Mouse (Mus musculus): Measurements from ENCODE around the gene Pdxdc1. TPM values are rescaled to one million over a fixed set of nuclear protein-coding genes. Genes with fewer than 3 reads are reported as not detected.

Pdxdc1 gene
- polyA plus RNA-seq, 1 experiment, result 77.3 TPM

- 46% methylated on average over 4 of the region's 4 CpGs for WGBS
- TF ChIP-seq CTCF (conservative IDR thresholded peaks at IDR 0.05; ENCODE audit: insufficient read depth, insufficient read length, low read depth, low read length) (no peak), POLR2A (IDR thresholded peaks at IDR 0.05; ENCODE audit: low read depth, low read length) (no peak)
- Histone ChIP-seq H3K4me1 (ENCODE audit: control insufficient read depth, insufficient read depth, low read length) (no peaks in the 10 kb centered on the region), H3K27me3 (replicated peaks; ENCODE audit: control insufficient read depth, insufficient read depth, low read length) (no peaks in the 10 kb centered on the region), H3K27ac (ENCODE audit: insufficient read depth, low read depth, low read length) (no peak overlapping the region), H3K36me3 (ENCODE audit: control insufficient read depth, insufficient read depth, low read length) (peaks cover 4% of the 10 kb centered on the region), H3K4me3 (ENCODE audit: insufficient read depth, low read depth, low read length) (no peak overlapping the region)
- DNase-seq, result peak; percentile 9
Measured at GRCm38 (mm10) chr16:13866076-13866475, 36.9 kb downstream of the Pdxdc1 start.

- H3K36me3 ChIP-seq (ENCODE audit: control insufficient read depth, insufficient read depth, low read length), result peaks cover 7% of the 10 kb centered on the region
- no peaks in the 10 kb centered on the region for H3K27me3 ChIP-seq (replicated peaks; ENCODE audit: control insufficient read depth, insufficient read depth, low read length)
- 94% methylated on average over 4 of the region's 4 CpGs for WGBS
- H3K4me3 ChIP-seq (ENCODE audit: insufficient read depth, low read depth, low read length), result no peak overlapping the region
- no peak for TF ChIP-seq POLR2A (IDR thresholded peaks at IDR 0.05; ENCODE audit: low read depth, low read length)
- H3K4me1 ChIP-seq (ENCODE audit: control insufficient read depth, insufficient read depth, low read length), result no peaks in the 10 kb centered on the region
- no peak for DNase-seq
- H3K27ac ChIP-seq (ENCODE audit: insufficient read depth, low read depth, low read length), result no peak overlapping the region
Measured at GRCm38 (mm10) chr16:13853886-13854285, 49.0 kb downstream of the Pdxdc1 start.

- Histone ChIP-seq H3K4me1 (ENCODE audit: control insufficient read depth, insufficient read depth, low read length) (no peaks in the 10 kb centered on the region), H3K27me3 (replicated peaks; ENCODE audit: control insufficient read depth, insufficient read depth, low read length) (no peaks in the 10 kb centered on the region), H3K36me3 (ENCODE audit: control insufficient read depth, insufficient read depth, low read length) (peaks cover 4% of the 10 kb centered on the region), H3K27ac (ENCODE audit: insufficient read depth, low read depth, low read length) (no peak overlapping the region), H3K4me3 (ENCODE audit: insufficient read depth, low read depth, low read length) (no peak overlapping the region)
- no peak for DNase-seq
- TF ChIP-seq CTCF (conservative IDR thresholded peaks at IDR 0.05; ENCODE audit: insufficient read depth, insufficient read length, low read depth, low read length) (no peak), POLR2A (IDR thresholded peaks at IDR 0.05; ENCODE audit: low read depth, low read length) (no peak)
- WGBS, result 96% methylated on average over 4 of the region's 4 CpGs
Measured at GRCm38 (mm10) chr16:13851446-13851845, 51.5 kb downstream of the Pdxdc1 start.

- H3K27ac ChIP-seq (ENCODE audit: insufficient read depth, low read depth, low read length), result no peak overlapping the region
- peaks cover 3% of the 10 kb centered on the region for H3K36me3 ChIP-seq (ENCODE audit: control insufficient read depth, insufficient read depth, low read length)
- no peaks in the 10 kb centered on the region for H3K4me1 ChIP-seq (ENCODE audit: control insufficient read depth, insufficient read depth, low read length)
- no peak for DNase-seq
- H3K27me3 ChIP-seq (replicated peaks; ENCODE audit: control insufficient read depth, insufficient read depth, low read length), result no peaks in the 10 kb centered on the region
- TF ChIP-seq POLR2A (IDR thresholded peaks at IDR 0.05; ENCODE audit: low read depth, low read length) (no peak), CTCF (conservative IDR thresholded peaks at IDR 0.05; ENCODE audit: insufficient read depth, insufficient read length, low read depth, low read length) (no peak)
- no peak overlapping the region for H3K4me3 ChIP-seq (ENCODE audit: insufficient read depth, low read depth, low read length)
- WGBS, result 65% methylated on average over 2 of the region's 2 CpGs
Measured at GRCm38 (mm10) chr16:13848310-13848709, 54.6 kb downstream of the Pdxdc1 start.

GRCm38 (mm10) chr16:13846675-13847074 is 56.3 kb downstream of the Pdxdc1 start:
- DNase-seq, result no peak
- Histone ChIP-seq H3K27ac (ENCODE audit: insufficient read depth, low read depth, low read length) (no peak overlapping the region), H3K27me3 (replicated peaks; ENCODE audit: control insufficient read depth, insufficient read depth, low read length) (no peaks in the 10 kb centered on the region), H3K4me1 (ENCODE audit: control insufficient read depth, insufficient read depth, low read length) (no peaks in the 10 kb centered on the region), H3K4me3 (ENCODE audit: insufficient read depth, low read depth, low read length) (no peak overlapping the region), H3K36me3 (ENCODE audit: control insufficient read depth, insufficient read depth, low read length) (peaks cover 3% of the 10 kb centered on the region)
- WGBS, result 97% methylated on average over 1 of the region's 1 CpGs
- TF ChIP-seq CTCF (conservative IDR thresholded peaks at IDR 0.05; ENCODE audit: insufficient read depth, insufficient read length, low read depth, low read length), result no peak

- no peak for DNase-seq
- WGBS, result 96% methylated on average over 5 of the region's 5 CpGs
- Histone ChIP-seq H3K27ac (ENCODE audit: insufficient read depth, low read depth, low read length) (no peak overlapping the region), H3K36me3 (ENCODE audit: control insufficient read depth, insufficient read depth, low read length) (peaks cover 3% of the 10 kb centered on the region), H3K4me3 (ENCODE audit: insufficient read depth, low read depth, low read length) (no peak overlapping the region), H3K4me1 (ENCODE audit: control insufficient read depth, insufficient read depth, low read length) (no peaks in the 10 kb centered on the region), H3K27me3 (replicated peaks; ENCODE audit: control insufficient read depth, insufficient read depth, low read length) (no peaks in the 10 kb centered on the region)
- no peak for TF ChIP-seq CTCF (conservative IDR thresholded peaks at IDR 0.05; ENCODE audit: insufficient read depth, insufficient read length, low read depth, low read length)
- TF ChIP-seq POLR2A (IDR thresholded peaks at IDR 0.05; ENCODE audit: low read depth, low read length), result no peak
Measured at GRCm38 (mm10) chr16:13845031-13845430, 57.9 kb downstream of the Pdxdc1 start.

- 98% methylated on average over 3 of the region's 3 CpGs for WGBS
- no peak overlapping the region for H3K4me3 ChIP-seq (ENCODE audit: insufficient read depth, low read depth, low read length)
- TF ChIP-seq CTCF (conservative IDR thresholded peaks at IDR 0.05; ENCODE audit: insufficient read depth, insufficient read length, low read depth, low read length), result no peak
- TF ChIP-seq POLR2A (IDR thresholded peaks at IDR 0.05; ENCODE audit: low read depth, low read length), result no peak
- H3K27ac ChIP-seq (ENCODE audit: insufficient read depth, low read depth, low read length), result no peak overlapping the region
- DNase-seq, result no peak
- H3K27me3 ChIP-seq (replicated peaks; ENCODE audit: control insufficient read depth, insufficient read depth, low read length), result no peaks in the 10 kb centered on the region
- H3K36me3 ChIP-seq (ENCODE audit: control insufficient read depth, insufficient read depth, low read length), result peaks cover 11% of the 10 kb centered on the region
- no peaks in the 10 kb centered on the region for H3K4me1 ChIP-seq (ENCODE audit: control insufficient read depth, insufficient read depth, low read length)
Measured at GRCm38 (mm10) chr16:13840956-13841355, 62.0 kb downstream of the Pdxdc1 start.

GRCm38 (mm10) chr16:13840056-13840455 is 62.9 kb downstream of the Pdxdc1 start:
- no peak overlapping the region for H3K27ac ChIP-seq (ENCODE audit: insufficient read depth, low read depth, low read length)
- DNase-seq, result no peak
- no peaks in the 10 kb centered on the region for H3K4me1 ChIP-seq (ENCODE audit: control insufficient read depth, insufficient read depth, low read length)
- no peaks in the 10 kb centered on the region for H3K27me3 ChIP-seq (replicated peaks; ENCODE audit: control insufficient read depth, insufficient read depth, low read length)
- H3K4me3 ChIP-seq (ENCODE audit: insufficient read depth, low read depth, low read length), result no peak overlapping the region
- H3K36me3 ChIP-seq (ENCODE audit: control insufficient read depth, insufficient read depth, low read length), result peaks cover 10% of the 10 kb centered on the region
- 80% methylated on average over 7 of the region's 7 CpGs for WGBS
- no peak for TF ChIP-seq POLR2A (IDR thresholded peaks at IDR 0.05; ENCODE audit: low read depth, low read length)
- TF ChIP-seq CTCF (conservative IDR thresholded peaks at IDR 0.05; ENCODE audit: insufficient read depth, insufficient read length, low read depth, low read length), result no peak
